Mouse (Mus musculus) gastrocnemius, postnatal 36 days (tissue): ENCODE data around the gene Sez6l2. TPM values are rescaled to one million over a fixed set of nuclear protein-coding genes. Genes with fewer than 3 reads are reported as not detected.
A peak's percentile ranks its signal among the peaks of the same experiment; 100 is the strongest.

Source experiments
- DNase-seq, 2 experiments: peaks; one replicate each; pipeline ENCODE4 v3.0.0; 2022
- intact Hi-C: fragments of 180-260 bp; cut with DNase I; formaldehyde crosslinking; loops from one replicate; pipeline ENCODE4 v1.15.1; 2025
- total RNA-seq, 2 experiments: library from RNA; stranded (reverse); gene quantifications; 2 replicates each; pipeline ENCODE4 v1.2.3; 2021

Gene Sez6l2
- total RNA-seq, 2 experiments from 2014 or later, result 1.5 to 2.3 TPM

DNA sequence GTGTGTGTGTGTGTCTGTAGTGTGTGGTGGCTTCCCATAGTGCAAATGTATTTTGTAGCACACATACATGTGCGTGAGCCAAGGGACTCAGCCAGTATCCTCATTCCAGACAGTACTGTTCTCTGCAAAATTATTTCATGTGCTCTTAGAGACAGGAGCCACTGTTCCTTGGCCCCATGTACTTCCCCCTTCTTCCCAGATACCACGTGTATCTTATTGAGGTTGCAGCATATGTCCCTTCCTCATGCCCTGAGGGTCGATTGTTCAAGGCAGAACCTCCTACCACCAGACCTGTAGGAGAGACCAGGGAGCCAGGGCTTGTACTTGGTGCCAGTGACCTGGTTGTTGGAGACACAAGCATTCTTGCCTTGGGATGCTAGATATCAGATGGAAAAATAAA is 4.8 kb downstream of the Sez6l2 start:
- intact Hi-C loops, result no loop called here
- no peak for DNase-seq

DNA sequence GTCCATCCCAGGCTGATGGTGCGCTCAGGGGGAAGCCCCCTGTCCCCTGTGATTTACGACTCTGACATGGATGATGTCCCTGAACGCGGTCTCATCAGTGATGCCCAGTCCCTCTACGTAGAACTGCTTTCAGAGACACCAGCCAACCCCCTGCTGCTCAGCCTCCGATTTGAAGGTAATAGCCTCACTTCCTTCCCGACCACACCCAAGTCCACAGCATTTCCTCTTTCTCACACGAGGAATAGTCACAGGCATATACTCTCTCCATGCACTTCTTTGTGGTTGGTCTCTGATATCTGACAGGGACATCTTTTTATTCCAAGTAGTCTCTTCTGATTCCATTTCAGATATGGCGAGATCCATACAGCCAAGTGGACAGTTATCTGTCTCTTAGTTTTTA is 9.4 kb downstream of the Sez6l2 start:
- DNase-seq, result no peak

DNA sequence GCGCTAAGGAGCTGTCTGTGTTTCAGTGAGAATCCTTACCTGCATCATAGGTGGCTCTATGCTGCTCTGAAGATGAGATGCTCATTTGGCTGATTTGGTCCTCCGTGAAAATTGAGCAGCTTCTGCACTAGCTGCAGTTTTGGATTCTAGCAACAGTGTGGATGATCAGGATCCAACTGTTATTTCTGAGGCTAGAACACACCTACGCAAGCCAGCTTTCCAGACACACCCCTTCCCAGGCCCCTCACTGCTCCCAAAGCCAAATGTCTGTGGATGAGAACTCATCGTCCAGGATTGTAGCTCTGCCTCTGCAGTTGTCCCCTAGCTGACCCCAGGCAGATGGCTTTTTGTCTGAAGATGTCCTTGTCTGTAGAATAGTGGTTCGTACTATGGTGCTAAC is 10.7 kb downstream of the Sez6l2 start:
- no peak for DNase-seq

More for the DNA sequence above, 9.4 kb downstream of the Sez6l2 start:
- intact Hi-C loops, result loop anchor here (5.0 kb wide), 1 partner anchor 137 kb away; no protein-coding TSS in a partner anchor

DNA sequence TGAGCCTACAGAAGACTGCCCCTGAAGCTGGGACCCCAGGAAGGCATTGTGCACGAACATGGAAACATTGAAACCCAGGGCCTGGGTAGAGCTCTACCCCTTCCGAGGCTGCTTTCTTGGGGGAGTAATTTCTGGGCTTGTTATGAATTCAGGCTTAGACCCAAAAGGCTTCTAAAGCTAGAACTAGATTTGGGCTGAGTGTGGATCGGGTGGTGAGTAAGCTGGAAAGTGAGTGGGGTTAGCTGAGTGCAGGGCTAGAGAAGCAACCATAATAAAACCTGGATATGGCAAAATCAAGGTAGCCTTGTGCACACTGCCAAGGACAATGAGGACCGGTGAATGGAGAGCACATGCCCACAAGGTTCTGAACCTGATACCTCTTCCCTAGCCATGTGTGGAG is 11.6 kb downstream of the Sez6l2 start:
- intact Hi-C loops, result loop anchor here (5.0 kb wide), 1 partner anchor 140 kb away; no protein-coding TSS in a partner anchor
- DNase-seq, result no peak

More for the DNA sequence above, 10.7 kb downstream of the Sez6l2 start:
- intact Hi-C loops, result loop anchor here (5.0 kb wide), 1 partner anchor 139 kb away; no protein-coding TSS in a partner anchor

DNA sequence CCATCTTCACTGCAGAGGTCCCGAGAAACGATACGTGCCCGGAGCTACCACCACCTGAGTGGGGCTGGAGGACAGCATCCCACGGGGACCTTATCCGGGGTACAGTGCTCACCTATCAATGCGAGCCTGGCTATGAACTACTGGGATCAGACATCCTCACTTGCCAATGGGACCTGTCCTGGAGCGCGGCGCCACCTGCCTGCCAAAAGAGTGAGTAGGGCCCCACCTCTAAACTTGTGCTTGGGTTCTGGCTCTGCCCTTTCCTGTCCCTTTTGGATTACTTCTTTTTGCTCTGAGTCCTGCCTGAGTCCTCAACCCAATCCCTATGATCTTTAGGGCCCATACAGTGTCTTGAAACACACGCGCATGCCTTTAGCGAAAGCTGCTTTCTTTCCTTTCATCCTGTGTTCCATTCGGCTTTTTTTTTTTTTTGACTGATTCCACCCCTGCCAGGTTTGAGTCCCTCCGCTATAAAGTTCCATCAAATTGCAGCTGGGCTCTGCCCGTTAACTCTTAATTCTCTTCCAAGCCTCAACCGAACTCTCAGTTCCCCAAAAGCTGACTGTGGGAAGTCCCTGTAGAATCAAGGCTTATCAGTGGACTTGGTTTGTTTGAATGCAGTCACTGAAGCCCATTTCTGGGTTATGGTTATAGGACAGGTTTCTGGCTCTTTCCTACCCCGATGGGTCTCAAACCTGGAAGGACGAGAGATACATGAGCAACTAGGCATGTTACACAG is 13.4 kb downstream of the Sez6l2 start:
- intact Hi-C loops, result loop anchor here (5.0 kb wide), 1 partner anchor 141 kb away; no protein-coding TSS in a partner anchor
- DNase-seq, result no peak

DNA sequence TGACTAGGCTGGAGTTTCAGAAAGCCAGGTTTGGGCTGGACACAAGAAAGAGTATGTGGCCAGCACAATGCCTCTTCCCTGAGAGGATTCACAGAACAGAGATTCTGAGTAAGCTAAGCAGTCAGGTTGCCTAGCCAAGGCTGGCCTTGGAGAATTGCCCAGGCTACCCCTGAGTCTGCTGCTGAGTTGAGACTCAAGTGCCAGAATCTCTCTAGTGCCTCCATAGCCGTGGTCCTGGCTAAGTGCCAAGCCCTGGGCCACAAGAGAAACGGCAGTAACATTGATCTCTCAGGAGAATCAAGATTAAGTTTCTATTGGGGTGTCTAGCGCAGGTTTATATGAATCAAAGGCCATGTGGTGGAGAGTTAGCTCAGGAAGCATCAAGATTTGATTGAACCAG is 15.2 kb downstream of the Sez6l2 start:
- no peak for DNase-seq
- intact Hi-C loops, result no loop called here

DNA sequence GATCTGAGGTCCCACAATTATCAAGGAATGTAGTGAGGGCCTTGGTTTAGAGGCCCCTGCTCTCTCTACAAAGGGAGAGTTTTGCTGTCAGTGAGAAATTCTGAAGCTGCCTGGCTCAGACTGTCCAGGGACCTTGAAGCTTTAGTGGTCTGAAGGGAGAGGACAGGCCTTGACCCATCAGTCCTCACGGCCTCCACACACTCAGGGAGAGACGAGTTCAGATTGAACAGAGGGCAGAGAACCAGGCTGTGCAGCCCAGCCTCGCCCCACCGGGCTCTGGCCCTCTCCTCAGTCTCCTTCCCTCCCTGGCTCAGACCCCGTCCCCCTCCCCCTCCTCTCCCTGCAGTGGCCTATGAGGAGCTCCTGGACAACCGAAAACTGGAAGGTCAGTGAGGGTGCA is 17.0 kb downstream of the Sez6l2 start:
- intact Hi-C loops, result no loop called here
- DNase-seq, result no peak

DNA sequence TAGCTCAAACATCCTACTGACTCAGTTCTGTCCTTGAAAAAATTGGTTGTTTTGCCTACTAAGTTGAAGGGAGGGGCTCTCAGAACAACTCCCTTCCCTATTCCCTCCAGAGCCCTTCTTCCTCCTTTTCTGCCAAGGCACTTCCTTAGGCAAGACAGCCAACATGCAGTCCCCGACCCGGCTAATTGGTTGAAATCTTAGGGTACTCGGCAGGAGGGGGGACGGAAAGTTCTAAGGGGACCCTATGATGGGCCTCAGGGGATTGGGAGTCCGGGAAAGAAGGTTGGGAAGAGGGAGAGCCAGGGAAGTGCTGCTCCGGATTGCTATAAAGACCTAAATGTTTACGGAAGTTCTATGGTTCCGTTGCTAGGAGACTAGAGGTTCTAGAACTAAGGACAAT is 25.1 kb downstream of the Sez6l2 start:
- DNase-seq, result no peak
- intact Hi-C loops, result loop anchor here (5.0 kb wide), 1 partner anchor 42 kb away; the partner anchor contains the start of genes Pagr1a and Pagr1b

DNA sequence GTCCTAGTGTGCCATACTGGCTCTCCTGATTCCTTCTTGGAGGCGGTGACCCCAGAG is 25.4 kb downstream of the Sez6l2 start, which contains the start of gene Cdipt:
Cdipt (plus strand) TSS at position 22 of the 57 bp plus-strand sequence.
- intact Hi-C loops, result loop anchor here (5.0 kb wide), 1 partner anchor 42 kb away; the partner anchor contains the start of genes Pagr1a and Pagr1b
- DNase-seq, result no peak

DNA sequence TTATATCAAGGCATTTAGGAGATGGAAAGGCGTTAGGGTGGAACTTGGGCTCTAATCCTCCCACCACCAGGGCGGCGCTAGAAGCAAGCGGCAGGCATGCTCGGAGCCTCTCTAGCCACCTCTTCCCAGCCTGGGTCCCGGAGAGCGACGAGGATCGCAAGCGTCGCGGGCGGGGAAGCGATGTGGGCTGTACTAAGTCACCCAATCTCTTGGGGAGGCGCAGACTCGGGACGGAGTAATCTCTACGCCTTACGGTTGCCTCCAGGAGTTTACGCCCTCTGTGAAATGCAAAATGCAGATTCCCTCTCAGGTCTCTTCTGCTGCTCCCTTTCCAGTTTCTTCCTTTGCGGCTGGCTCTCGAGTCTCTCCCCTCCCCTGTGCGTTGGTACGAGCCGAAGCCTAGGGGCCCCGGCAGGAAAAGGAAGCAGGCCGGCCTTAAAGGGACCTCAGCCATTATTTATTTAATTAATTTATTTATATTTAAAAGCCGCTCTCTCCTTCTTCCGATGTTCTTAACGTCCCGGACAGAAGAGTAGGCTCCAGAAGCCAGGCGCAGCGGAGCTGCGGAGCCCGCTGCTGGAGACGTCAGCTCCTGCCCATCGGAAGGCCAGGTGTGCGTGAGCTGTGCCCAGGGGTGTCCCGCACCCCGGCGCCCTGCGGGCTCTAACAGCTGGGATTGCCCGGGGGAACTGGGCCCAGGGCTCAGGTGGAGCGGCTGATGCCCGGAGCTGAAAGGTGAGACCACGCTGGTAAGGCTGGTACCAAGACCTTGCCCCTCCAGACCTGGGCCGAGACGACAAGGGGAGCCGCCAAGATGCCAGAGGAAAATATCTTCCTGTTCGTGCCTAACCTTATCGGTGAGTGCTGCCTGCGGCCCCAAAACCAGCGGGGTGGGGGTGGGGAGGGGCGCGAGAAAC is 25.8 kb downstream of the Sez6l2 start, which contains the start of gene Cdiptos:
Cdiptos (minus strand) TSS at position 149 of the 917 bp plus-strand sequence.
- peak; percentile 95 to 97 for DNase-seq
- intact Hi-C loops, result loop anchor here (5.0 kb wide), 1 partner anchor 41 kb away; the partner anchor contains the start of genes Pagr1a and Pagr1b

DNA sequence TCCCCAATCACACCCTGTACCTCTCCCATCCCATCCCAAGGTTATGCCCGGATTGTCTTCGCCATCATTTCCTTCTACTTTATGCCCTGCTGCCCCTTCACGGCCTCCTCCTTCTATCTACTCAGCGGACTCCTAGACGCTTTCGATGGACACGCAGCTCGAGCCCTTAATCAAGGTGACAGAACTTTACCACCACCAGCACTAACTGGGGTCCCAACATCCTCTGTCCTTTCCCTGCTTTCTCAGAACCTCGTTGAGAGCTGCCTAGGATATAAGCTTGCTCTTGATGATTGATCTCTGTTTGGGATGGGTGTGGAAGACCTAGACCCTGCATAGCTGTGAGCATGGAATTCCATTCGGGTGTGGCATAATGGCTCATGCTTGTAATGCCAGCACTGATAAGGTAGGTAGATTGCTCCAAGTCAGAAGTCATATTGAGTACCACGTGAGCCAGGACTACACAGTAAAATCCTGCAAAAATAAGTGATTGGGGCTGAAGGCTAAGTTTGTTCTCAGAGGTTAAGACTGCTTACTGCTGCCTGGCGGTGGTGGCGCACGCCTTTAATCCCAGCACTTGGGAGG is 26.6 kb downstream of the Sez6l2 start:
- no peak for DNase-seq
- intact Hi-C loops, result loop anchor here (5.0 kb wide), 1 partner anchor 40 kb away; the partner anchor contains the start of genes Pagr1a and Pagr1b

DNA sequence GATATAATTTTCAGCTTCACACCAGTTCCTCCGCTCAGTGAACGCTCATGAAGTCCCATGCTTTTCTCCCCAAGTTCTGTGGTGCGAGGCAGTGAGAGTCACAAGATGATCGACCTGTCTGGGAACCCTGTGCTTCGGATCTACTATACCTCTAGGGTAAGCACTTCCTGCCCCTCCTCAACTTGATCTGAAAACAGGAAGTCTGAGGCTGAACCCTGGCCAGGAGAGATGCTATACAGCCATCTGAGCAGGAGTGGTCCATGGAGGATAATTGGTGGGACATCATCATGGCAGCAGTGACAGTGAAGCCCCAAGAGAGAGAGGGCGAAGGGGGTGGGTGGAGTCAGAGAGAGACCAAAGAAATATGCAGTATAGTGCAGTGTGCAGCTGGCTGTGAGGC is 28.5 kb downstream of the Sez6l2 start:
- intact Hi-C loops, result loop anchor here (5.0 kb wide), 1 partner anchor 38 kb away; the partner anchor contains the start of genes Pagr1a and Pagr1b
- no peak for DNase-seq

DNA sequence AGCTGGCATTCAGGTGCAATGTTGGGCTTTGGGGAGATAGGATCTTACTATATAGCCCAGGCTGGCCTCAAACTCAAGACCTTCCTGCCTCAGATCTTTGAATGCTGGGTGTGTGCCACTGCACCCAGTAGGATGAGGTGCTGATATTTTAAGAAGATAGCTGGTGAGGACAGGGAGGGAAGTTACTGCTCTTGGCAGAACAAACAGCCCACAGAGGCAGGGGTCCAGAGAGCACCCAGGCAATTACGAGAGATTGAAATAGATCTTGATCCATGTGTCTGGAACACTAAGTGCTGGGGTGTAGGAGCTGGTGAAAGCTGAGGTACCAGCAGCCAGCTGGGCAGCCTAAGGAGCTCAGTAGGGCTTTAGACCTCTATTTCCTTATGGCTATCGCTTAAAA is 31.2 kb downstream of the Sez6l2 start:
- intact Hi-C loops, result no loop called here
- DNase-seq, result no peak

DNA sequence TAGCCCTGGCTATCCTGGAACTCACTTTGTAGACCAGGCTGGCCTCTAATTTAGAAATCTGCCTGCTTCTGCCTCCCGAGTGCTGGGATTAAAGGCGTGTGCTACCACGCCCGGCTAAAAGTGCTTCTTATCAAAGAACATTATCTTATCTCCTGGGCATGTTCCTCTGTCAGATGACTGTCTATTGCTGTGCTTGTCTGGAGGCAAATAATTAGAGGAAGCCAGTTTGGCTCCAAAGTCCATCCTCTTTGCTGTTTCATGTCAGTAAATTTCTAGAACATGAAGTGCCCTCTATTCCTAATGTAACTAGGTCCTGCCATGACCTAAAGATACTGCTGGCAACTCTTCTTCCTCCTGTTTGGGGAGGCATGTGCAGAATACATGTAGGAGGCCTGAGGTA is 31.7 kb downstream of the Sez6l2 start:
- intact Hi-C loops, result no loop called here
- no peak for DNase-seq

DNA sequence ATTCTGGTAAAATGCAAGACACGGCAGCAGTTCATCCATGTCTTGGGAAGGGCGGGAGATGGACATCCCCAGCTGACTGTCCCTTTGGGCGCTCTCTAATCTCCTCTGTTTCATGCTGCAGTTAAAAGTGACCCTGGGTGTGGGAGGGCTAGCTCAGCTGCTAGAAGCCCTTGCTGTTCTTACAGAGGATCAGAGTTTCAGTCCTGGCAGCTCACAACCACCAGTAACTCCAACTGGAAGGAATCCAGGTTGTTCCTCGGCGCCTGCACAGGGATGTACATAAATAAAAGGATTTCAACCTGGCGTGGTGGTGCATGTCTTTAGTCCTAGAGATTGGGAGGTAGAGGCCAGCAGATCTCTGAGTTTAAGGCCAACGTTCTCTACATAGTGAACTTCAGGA is 32.8 kb downstream of the Sez6l2 start:
- no peak for DNase-seq
- intact Hi-C loops, result no loop called here

DNA sequence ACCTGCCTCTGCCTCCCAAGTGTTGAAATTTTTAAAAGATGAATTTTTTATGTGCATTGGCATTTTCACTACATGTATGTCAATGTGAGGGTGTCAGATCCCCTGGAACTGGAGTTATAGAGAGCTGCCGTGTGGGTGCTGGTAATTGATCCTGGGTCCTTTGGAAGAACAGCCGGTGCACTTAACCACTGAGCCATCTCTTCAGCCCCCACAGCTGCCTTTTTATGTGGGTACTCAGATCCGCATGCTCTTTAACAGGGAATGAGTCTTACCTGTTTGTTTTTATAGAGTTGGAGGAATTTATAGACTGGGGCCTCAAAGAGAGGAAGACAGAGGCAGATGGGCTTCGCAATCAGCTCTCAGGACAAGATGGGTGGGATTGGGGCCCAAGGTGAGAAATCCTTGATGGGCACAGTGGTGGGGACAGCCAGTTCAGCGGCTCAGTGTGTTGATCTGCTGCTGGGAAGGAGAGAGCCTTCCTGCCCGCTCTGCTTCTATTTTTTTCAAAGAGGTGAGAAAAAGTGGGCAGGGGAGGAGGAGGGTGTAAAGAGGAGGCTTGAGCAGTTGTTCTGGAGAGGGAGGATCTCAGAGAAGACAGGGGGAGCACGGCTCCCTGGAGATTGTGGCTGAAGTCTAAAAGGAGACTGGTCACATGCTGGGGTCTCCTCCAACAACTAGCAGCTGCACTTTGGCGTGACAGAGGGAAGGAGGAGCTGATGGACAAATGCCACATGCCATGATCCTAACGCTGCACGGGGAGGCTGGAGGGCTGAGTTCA is 34.5 kb downstream of the Sez6l2 start:
- intact Hi-C loops, result loop anchor here (5.0 kb wide), 1 partner anchor 37 kb away; the partner anchor contains the start of genes Gm42742 and Prrt2
- no peak for DNase-seq

DNA sequence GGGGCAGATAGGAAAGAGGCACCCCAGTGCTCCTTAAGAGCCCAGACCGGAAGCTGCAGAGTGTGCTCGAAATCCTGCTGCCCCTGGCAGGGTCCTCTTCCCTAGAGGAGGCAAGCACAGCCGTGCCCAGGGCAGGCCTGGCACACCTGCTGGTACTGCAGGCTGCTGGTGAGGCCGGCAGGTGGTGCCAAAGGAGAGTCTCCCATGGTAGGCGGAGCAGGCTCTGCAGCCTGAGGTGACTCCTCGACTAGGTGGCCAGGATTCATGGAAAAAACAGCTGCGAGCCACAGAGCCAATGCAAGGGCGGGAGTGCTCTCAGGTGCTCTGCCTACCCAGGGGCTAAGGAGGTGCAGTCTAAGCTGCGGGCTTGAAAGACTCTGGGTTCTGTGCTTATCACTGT is 36.0 kb downstream of the Sez6l2 start:
- DNase-seq, result peak in 1 of 2 experiments; percentile 31
- intact Hi-C loops, result loop anchor here (2.0 to 5.0 kb wide), 2 partner anchors 36 to 124 kb away; partner anchors contain the start of genes Gm42742 and Prrt2

DNA sequence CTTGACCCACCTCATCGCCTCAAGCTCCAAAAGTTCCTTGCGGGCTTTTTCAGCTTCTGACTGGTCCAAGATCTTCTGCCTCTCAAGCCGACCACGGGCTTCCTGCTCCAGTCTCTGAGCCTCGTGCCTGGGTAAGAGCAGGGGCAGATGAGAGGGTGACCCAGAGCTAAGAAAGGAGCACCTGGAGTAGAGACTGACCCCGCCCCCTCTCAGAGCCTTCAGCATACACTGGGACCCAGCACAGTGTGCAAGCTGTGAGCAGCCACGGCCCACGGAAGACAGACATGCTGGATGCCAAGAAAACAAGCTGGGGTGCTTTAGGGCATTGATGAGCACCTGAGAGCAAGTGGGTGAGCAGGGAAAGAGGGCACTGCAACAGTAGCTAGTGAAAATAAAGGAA is 38.5 kb downstream of the Sez6l2 start:
- intact Hi-C loops, result loop anchor here (5.0 kb wide), 1 partner anchor 33 kb away; the partner anchor contains the start of genes Gm42742 and Prrt2
- no peak for DNase-seq

DNA sequence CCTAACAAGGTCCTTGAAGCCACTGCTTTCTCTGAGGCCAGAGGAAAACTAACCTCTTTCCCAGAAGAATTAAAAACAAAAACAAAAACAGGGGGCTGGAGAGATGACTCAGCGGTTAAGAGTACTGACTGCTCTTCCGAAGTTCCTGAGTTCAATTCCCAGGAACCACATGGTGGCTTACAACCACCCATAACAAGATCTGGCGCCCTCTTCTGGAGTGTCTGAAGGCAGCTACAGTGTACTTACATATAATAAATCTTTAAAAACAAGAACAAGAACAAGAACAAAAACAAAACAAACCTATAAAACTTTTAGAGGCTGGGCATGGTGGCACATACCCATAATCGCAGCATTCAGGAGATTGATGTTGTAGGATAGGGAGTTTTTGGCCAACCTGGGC is 46.1 kb downstream of the Sez6l2 start:
- intact Hi-C loops, result no loop called here
- no peak for DNase-seq

DNA sequence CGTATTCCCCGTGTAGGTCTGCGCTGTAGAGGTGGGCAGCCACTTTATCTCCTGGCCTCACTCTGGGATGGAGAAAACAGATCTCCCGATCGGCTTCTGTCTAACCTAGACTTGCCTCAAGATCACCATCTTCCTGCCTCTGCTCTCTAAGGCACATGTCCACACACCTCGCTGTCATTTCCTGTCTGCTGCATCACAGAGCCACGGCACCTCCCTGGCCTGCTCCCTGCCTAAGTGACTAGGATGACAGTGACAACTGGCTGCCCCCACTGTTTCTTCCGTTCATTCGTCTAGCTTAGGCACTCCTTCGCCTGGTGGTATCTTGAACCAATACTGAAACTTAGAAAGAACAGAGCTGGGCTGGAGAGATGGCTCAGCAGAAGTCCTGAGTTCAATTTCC is 49.2 kb downstream of the Sez6l2 start:
- no peak for DNase-seq
- intact Hi-C loops, result no loop called here
